Mouse (Mus musculus): ENCODE measurements around the gene Ffar1. TPM values are rescaled to one million over a fixed set of nuclear protein-coding genes. Genes with fewer than 3 reads are reported as not detected.

Gene Ffar1
- polyA plus RNA-seq, 1 experiment from 2014 or later = not detected

Other genes starting within 250 kb of the Ffar1 start
- gene Upk1a, start 248.7 kb downstream of the Ffar1 start, polyA plus RNA-seq (2016; fragmentation: Nextera tagmentation; extraction: Ambion mirVana) = 0.44 and 2.5 TPM in 2 replicates
- 1,789 and 1,831 TPM in 2 replicates for gene Cox6b1, start 235.4 kb downstream of the Ffar1 start, polyA plus RNA-seq (2016; fragmentation: Nextera tagmentation; extraction: Ambion mirVana)
- 1.1 and 1.4 TPM in 2 replicates for gene Etv2, start 225.7 kb downstream of the Ffar1 start, polyA plus RNA-seq (2016; fragmentation: Nextera tagmentation; extraction: Ambion mirVana)
- 96.5 and 103 TPM in 2 replicates for gene Rbm42, start 211.2 kb downstream of the Ffar1 start, polyA plus RNA-seq (2016; fragmentation: Nextera tagmentation; extraction: Ambion mirVana)
- gene Haus5, start 196.6 kb downstream of the Ffar1 start, polyA plus RNA-seq (2016; fragmentation: Nextera tagmentation; extraction: Ambion mirVana) = 35.4 and 36.3 TPM in 2 replicates
- not detected in 2 replicates for gene Pmis2, start 190.0 kb downstream of the Ffar1 start, polyA plus RNA-seq (2016; fragmentation: Nextera tagmentation; extraction: Ambion mirVana)
- gene 2200002J24Rik, start 162.6 kb downstream of the Ffar1 start, polyA plus RNA-seq (2016; fragmentation: Nextera tagmentation; extraction: Ambion mirVana) = 1.2 and 1.5 TPM in 2 replicates
- gene Atp4a, start 149.4 kb downstream of the Ffar1 start, polyA plus RNA-seq (2016; fragmentation: Nextera tagmentation; extraction: Ambion mirVana) = 0.78 and 0.98 TPM in 2 replicates
- 158 and 165 TPM in 2 replicates for gene Tmem147, start 132.0 kb downstream of the Ffar1 start, polyA plus RNA-seq (2016; fragmentation: Nextera tagmentation; extraction: Ambion mirVana)
- not detected in 2 replicates for gene Gapdhs, start 117.9 kb downstream of the Ffar1 start, polyA plus RNA-seq (2016; fragmentation: Nextera tagmentation; extraction: Ambion mirVana)
- gene Sbsn, start 110.1 kb downstream of the Ffar1 start, polyA plus RNA-seq (2016; fragmentation: Nextera tagmentation; extraction: Ambion mirVana) = 0.58 and 0.72 TPM in 2 replicates
- 1.1 TPM in 2 replicates for gene Dmkn, start 97.8 kb downstream of the Ffar1 start, polyA plus RNA-seq (2016; fragmentation: Nextera tagmentation; extraction: Ambion mirVana)
- not detected in 2 replicates for gene Krtdap, start 73.7 kb downstream of the Ffar1 start, polyA plus RNA-seq (2016; fragmentation: Nextera tagmentation; extraction: Ambion mirVana)
- gene Ffar2, start 37.8 kb downstream of the Ffar1 start, polyA plus RNA-seq (2016; fragmentation: Nextera tagmentation; extraction: Ambion mirVana) = not detected in 2 replicates
- gene Ffar3, start 5.4 kb downstream of the Ffar1 start, polyA plus RNA-seq (2016; fragmentation: Nextera tagmentation; extraction: Ambion mirVana) = not detected in 2 replicates
- gene Cd22, start 18.8 kb upstream of the Ffar1 start, polyA plus RNA-seq (2016; fragmentation: Nextera tagmentation; extraction: Ambion mirVana) = not detected in 2 replicates
- gene Mag, start 53.3 kb upstream of the Ffar1 start, polyA plus RNA-seq (2016; fragmentation: Nextera tagmentation; extraction: Ambion mirVana) = 0.18 TPM in 1 of 2 replicates, not detected in the other
- not detected in 2 replicates for gene Hamp2, start 63.1 kb upstream of the Ffar1 start, polyA plus RNA-seq (2016; fragmentation: Nextera tagmentation; extraction: Ambion mirVana)
- gene Hamp, start 82.5 kb upstream of the Ffar1 start, polyA plus RNA-seq (2016; fragmentation: Nextera tagmentation; extraction: Ambion mirVana) = not detected in 2 replicates
- 18.4 and 22.5 TPM in 2 replicates for gene Usf2, start 95.2 kb upstream of the Ffar1 start, polyA plus RNA-seq (2016; fragmentation: Nextera tagmentation; extraction: Ambion mirVana)
- 13.1 and 13.8 TPM in 2 replicates for gene Lsr, start 111.9 kb upstream of the Ffar1 start, polyA plus RNA-seq (2016; fragmentation: Nextera tagmentation; extraction: Ambion mirVana)
- 0.53 and 0.60 TPM in 2 replicates for gene Fam187b, start 112.2 kb upstream of the Ffar1 start, polyA plus RNA-seq (2016; fragmentation: Nextera tagmentation; extraction: Ambion mirVana)
- 34.8 and 37.3 TPM in 2 replicates for gene Fxyd5, start 180.9 kb upstream of the Ffar1 start, polyA plus RNA-seq (2016; fragmentation: Nextera tagmentation; extraction: Ambion mirVana)
- gene Fxyd7, start 189.9 kb upstream of the Ffar1 start, polyA plus RNA-seq (2016; fragmentation: Nextera tagmentation; extraction: Ambion mirVana) = 1.4 and 1.7 TPM in 2 replicates
- gene Fxyd1, start 195.6 kb upstream of the Ffar1 start, polyA plus RNA-seq (2016; fragmentation: Nextera tagmentation; extraction: Ambion mirVana) = 927 and 934 TPM in 2 replicates
- 0.14 TPM in 1 of 2 replicates, not detected in the other for gene Lgi4, start 197.8 kb upstream of the Ffar1 start, polyA plus RNA-seq (2016; fragmentation: Nextera tagmentation; extraction: Ambion mirVana)
- gene Fxyd3, start 215.1 kb upstream of the Ffar1 start, polyA plus RNA-seq (2016; fragmentation: Nextera tagmentation; extraction: Ambion mirVana) = 0.15 and 0.23 TPM in 2 replicates